Mouse (Mus musculus) midbrain, postnatal 0 days (tissue): ENCODE measurements around the gene Olfr223. TPM values are rescaled to one million over a fixed set of nuclear protein-coding genes. Genes with fewer than 3 reads are reported as not detected.
A peak's percentile ranks its signal among the peaks of the same experiment; 100 is the strongest.

Experiments
- ATAC-seq: fragments of 200-750 bp; cut with Nextera tagmentation; 2 replicates; pipeline ENCODE4 v1.8.0; 2017; ENCODE audit warnings: moderate number of reproducible peaks, mild to moderate bottlenecking, moderate TSS enrichment, moderate library complexity; ENCODE audit not compliant: low FRiP score
- DNase-seq: peaks from one replicate; pipeline ENCODE4 v3.0.0-alpha.2; 2015; ENCODE audit warnings: low spot score
- H3K27ac ChIP-seq: fragments of 300-500 bp; sonication (generic); 2 replicates; pipeline ENCODE4 v1.5.1; 2014; ENCODE audit warnings: low read depth, mild to moderate bottlenecking, low read length, mixed read lengths
- H3K27me3 ChIP-seq: fragments of 300-500 bp; sonication (generic); 2 replicates; pipeline ENCODE4 v1.6.1; 2014; ENCODE audit warnings: low read length, control low read depth, mixed read lengths; ENCODE audit not compliant: insufficient read depth
- H3K36me3 ChIP-seq: fragments of 300-500 bp; sonication (generic); 2 replicates; pipeline ENCODE4 v1.6.1; 2014; ENCODE audit warnings: low read length, control low read depth, mixed read lengths; ENCODE audit not compliant: insufficient read depth
- H3K4me1 ChIP-seq: fragments of 300-500 bp; sonication (generic); 2 replicates; pipeline ENCODE4 v1.6.1; 2014; ENCODE audit warnings: mild to moderate bottlenecking, control low read depth, antibody characterized with exemption, low read length, mixed read lengths; ENCODE audit not compliant: insufficient read depth
- H3K4me2 ChIP-seq: fragments of 300-500 bp; sonication (generic); 2 replicates; pipeline ENCODE4 v1.6.1; 2014; ENCODE audit warnings: low read depth, mild to moderate bottlenecking, low read length, mixed read lengths; ENCODE audit not compliant: poor library complexity, severe bottlenecking
- H3K4me3 ChIP-seq: fragments of 300-500 bp; sonication (generic); 2 replicates; pipeline ENCODE4 v1.5.1; 2014; ENCODE audit warnings: low read depth, mild to moderate bottlenecking, low read length, moderate library complexity
- H3K9ac ChIP-seq: fragments of 300-500 bp; sonication (generic); replicated peaks from 2 replicates; pipeline ENCODE4 v1.6.1; 2014; ENCODE audit warnings: mild to moderate bottlenecking, low read length, moderate library complexity, mixed read lengths; ENCODE audit not compliant: poor library complexity, severe bottlenecking
- H3K9me3 ChIP-seq: fragments of 300-500 bp; sonication (generic); 2 replicates; pipeline ENCODE4 v1.6.1; 2016; ENCODE audit warnings: low read length, control low read depth
- CTCF ChIP-seq: IDR thresholded peaks from 2 replicates; pipeline ENCODE4 v1.5.1; 2016; ENCODE audit warnings: antibody characterized with exemption, mild to moderate bottlenecking
- WGBS: fragments of 180-500 bp; shearing (Covaris S2); extraction: QIAGEN DNeasy Blood & Tissue Kit; methylation state at CpG from one replicate; pipeline ENCODE4 v1.1.7; 2014; 5-methylcytosine and 5-hydroxymethylcytosine counted together
- polyA plus RNA-seq: library from polyadenylated mRNA; unstranded; fragments of >200 nt; fragmentation: Nextera tagmentation; extraction: Ambion mirVana; gene quantifications from 2 replicates; pipeline ENCODE4 v1.2.1, GENCODE M21; 2015
- total RNA-seq: library from RNA; depleted of rRNA; stranded (reverse); fragments of >200 nt; gene quantifications from 2 replicates; pipeline ENCODE4 v1.2.3, GENCODE M21; 2014

Olfr223 gene
- total and polyA plus RNA-seq, 2 experiments from 2014 or later, result not detected

DNA sequence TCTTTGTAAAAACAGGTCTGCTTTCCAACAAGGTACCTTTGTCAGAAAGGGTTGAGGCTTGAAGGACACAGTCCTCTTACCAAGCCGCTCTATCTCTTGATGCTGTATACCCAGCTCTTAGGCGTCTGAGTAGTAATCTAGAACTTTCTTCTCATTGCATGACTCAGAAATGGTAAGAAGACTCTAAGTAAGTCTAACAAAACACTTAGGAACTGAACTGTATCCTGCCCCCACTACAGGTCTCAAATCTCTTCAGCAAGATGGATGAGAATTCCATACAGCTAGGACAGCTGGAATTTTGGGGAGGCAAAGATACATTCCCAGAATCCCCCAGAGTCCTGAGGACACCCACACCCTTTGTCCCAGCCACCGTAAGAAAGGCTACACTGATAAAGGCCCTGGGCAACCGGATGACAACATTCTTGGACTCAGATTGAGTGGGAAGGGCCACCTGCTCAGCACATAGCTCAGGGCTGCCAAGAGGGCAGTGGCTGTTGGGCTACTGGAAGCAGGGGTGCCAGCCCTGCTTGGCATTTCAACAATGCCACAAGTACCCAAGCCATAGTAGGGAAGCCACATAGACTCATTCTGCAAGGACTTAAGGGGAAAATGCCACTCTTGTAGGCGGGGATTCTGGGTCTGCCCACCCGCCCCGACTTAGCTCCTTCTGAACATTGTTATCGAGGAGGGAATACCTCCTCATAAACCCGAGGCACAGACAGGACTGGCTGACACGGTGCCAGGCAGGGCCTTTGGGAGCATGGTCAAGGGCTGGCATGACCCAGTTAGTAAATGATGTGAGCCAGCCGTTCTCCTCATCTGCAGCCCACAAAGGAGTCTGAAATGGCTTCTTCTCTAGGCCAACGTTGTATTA is 43.0 kb upstream of the Olfr223 start:
- no peak for DNase-seq
- 80% methylated on average over 12 of the region's 12 CpGs for WGBS
- TF ChIP-seq CTCF, result no peak
- Histone ChIP-seq H3K4me1 (no peaks in the 10 kb centered on the region), H3K9me3 (no peaks in the 10 kb centered on the region), H3K4me3 (no peak overlapping the region), H3K27ac (no peak overlapping the region), H3K9ac (no peak overlapping the region), H3K4me2 (no peak overlapping the region), H3K36me3 (no peaks in the 10 kb centered on the region), H3K27me3 (no peaks in the 10 kb centered on the region)
- no peak for ATAC-seq

DNA sequence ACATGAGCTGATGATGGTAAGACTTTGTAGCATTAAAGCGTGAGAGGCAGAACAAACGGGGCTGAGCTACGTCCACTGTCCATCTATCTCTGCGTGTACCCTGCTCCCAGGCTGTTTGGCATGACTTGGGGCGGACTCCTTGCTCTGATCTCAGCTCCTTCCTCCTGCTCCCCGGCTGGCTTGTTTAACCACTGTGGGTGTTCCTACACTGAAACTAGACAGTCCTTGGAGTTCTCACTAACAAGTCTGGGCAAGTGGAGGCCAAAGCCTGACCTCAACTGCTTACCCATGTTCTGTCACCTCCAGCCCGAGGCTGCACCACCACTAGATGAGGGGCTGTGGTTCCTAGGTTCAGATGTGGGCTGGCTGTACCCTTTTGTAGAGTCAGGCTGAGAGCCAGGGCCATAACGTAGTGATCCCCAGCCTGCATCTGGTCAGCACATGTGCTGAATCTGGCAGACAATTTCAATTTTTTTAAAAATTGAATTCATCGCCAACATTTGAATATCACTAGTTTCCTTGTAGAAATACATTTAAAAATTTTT is 42.2 kb upstream of the Olfr223 start:
- no peak overlapping the region for H3K4me3 ChIP-seq
- 81% methylated on average over 9 of the region's 9 CpGs for WGBS
- H3K27ac ChIP-seq, result no peak overlapping the region
- H3K36me3 ChIP-seq, result no peaks in the 10 kb centered on the region
- no peaks in the 10 kb centered on the region for H3K9me3 ChIP-seq
- TF ChIP-seq CTCF, result no peak
- ATAC-seq (no peak), DNase-seq (no peak)
- H3K4me2 ChIP-seq, result no peak overlapping the region
- no peak overlapping the region for H3K9ac ChIP-seq
- H3K27me3 ChIP-seq, result no peaks in the 10 kb centered on the region
- H3K4me1 ChIP-seq, result no peaks in the 10 kb centered on the region

DNA sequence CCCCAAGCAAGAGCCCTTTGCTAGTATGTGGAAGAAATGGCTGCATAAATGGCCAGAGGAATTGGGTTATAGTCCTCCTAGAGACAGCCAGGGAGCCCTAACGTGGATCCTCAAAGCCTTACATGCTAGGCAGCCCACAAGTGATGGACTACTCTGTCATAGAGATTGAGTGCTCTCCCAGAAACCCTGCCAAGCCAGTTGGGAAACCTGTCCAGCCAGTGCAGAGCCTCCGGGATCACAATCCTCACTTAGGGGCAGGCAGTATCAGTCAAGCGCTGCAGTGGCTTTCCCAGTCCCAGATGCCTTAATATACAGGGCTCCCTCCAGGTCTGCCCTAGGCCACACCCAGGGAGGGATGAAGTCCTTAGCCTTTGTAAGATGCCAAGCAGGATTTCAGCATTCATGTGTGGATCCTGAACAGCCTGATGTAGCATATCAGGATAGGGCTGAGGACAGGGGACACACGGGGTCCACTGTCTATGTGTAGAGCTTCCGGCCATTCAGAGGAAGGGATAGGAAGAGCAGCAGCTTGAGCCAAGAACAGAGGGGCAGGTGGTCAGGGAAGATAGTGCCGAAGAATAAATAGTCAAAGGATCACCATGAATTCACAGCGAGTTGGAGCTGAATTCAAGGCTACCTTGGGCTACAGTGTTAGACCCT is 41.0 kb upstream of the Olfr223 start:
- no peak overlapping the region for H3K4me2 ChIP-seq
- 89% methylated on average over 7 of the region's 7 CpGs for WGBS
- H3K27ac ChIP-seq, result no peak overlapping the region
- no peak overlapping the region for H3K4me3 ChIP-seq
- ATAC-seq, result no peak
- H3K9me3 ChIP-seq, result no peaks in the 10 kb centered on the region
- TF ChIP-seq CTCF, result no peak
- no peaks in the 10 kb centered on the region for H3K36me3 ChIP-seq
- no peaks in the 10 kb centered on the region for H3K27me3 ChIP-seq
- no peak overlapping the region for H3K9ac ChIP-seq
- H3K4me1 ChIP-seq, result no peaks in the 10 kb centered on the region
- no peak for DNase-seq

DNA sequence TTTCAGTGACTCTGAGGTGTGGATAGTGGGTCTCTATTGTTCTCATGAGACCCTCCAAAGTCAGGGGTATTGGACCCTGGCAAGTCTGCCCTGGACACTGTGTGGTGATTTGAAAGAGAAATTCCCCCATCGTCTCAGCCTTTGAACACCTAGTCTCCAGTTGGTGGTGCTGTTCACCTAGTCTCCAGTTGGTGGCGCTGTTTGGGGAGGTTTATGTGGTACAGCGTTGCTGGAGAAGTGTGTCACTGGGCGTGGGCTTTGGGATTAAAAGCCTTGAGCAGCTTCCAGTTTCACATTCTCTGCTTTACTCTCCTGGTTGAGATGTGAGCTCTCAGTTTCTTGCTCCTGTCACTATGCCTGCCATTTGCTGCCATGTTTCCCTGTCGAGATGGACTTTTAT is 39.9 kb upstream of the Olfr223 start:
- DNase-seq, result peak; percentile 52
- Histone ChIP-seq H3K27me3 (no peaks in the 10 kb centered on the region), H3K4me3 (no peak overlapping the region), H3K9me3 (no peaks in the 10 kb centered on the region), H3K36me3 (no peaks in the 10 kb centered on the region), H3K27ac (no peak overlapping the region), H3K9ac (no peak overlapping the region), H3K4me2 (no peak overlapping the region), H3K4me1 (no peaks in the 10 kb centered on the region)
- TF ChIP-seq CTCF, result peak; percentile 73
- 22% methylated on average over 5 of the region's 5 CpGs for WGBS
- ATAC-seq, result no peak

DNA sequence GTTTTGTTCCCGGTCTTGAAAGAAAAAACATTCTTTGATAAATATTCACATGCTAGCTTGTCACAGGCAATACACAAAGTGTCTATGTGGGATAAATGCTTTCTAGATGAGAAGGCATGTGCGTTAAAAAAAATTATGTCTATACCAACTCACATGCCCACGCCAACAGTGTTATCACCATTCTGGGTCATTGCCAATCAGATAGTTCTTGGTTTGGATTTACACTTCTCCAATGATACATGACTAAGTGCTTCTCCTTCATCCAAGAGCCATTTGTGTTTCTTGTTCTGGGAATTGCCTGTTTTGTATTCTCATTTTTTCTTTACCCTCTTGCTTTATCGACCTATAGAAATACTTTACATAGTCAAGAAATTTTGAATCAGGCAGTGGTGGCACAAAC is 38.9 kb upstream of the Olfr223 start:
- no peak for ATAC-seq
- 82% methylated on average over 4 of the region's 4 CpGs for WGBS

DNA sequence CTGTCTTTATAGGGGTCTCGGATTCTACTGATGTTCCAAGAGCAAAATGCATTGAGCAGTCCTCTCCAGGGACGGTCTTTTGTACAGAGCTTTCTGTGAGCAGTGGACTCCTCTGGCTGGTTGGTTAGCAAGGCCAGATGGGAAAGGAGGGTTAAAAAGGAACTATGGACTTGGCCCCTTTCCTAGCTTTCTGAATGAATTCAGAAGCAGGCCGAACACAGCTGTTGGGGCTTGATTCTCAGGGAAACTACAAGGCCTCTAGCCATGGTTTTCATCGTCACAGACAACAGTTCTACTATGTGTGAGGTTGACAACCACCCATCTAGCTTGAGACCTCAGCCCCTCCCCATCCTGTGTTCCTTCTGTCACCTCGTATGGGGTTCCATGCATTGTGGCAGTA is 36.8 kb upstream of the Olfr223 start:
- Histone ChIP-seq H3K9ac (no peak overlapping the region), H3K27ac (no peak overlapping the region), H3K4me2 (no peak overlapping the region), H3K27me3 (no peaks in the 10 kb centered on the region), H3K4me3 (no peak overlapping the region), H3K9me3 (no peaks in the 10 kb centered on the region), H3K36me3 (no peaks in the 10 kb centered on the region), H3K4me1 (no peaks in the 10 kb centered on the region)
- DNase-seq (peak; percentile 57), ATAC-seq (no peak)
- 64% methylated on average over 5 of the region's 5 CpGs for WGBS
- no peak for TF ChIP-seq CTCF

More for the DNA sequence above, 38.9 kb upstream of the Olfr223 start:
- TF ChIP-seq CTCF, result no peak
- Histone ChIP-seq H3K9me3 (no peaks in the 10 kb centered on the region), H3K27ac (no peak overlapping the region), H3K4me1 (no peaks in the 10 kb centered on the region), H3K36me3 (no peaks in the 10 kb centered on the region), H3K9ac (no peak overlapping the region), H3K4me3 (no peak overlapping the region), H3K27me3 (no peaks in the 10 kb centered on the region), H3K4me2 (no peak overlapping the region)
- no peak for DNase-seq
